Mouse (Mus musculus) cortical plate, adult 2 months (tissue): ENCODE measurements at regions not wholly inside any gene's neighbourhood (a gene's known extent, or its start where the extent isn't known, plus 50 kb on each side); places are given as distances from the start of the nearest gene placed in this dataset.

Experiments used
- CTCF ChIP-seq: fragments of 200-500 bp; IDR thresholded peaks from 2 replicates; pipeline ENCODE4 v1.5.1; 2011; ENCODE audit warnings: mild to moderate bottlenecking, control low read depth, low read length; ENCODE audit not compliant: insufficient read depth; ENCODE audit errors: extremely low read depth
- POLR2A ChIP-seq: fragments of 200-500 bp; IDR thresholded peaks from 2 replicates; pipeline ENCODE4 v1.6.1; 2011; ENCODE audit warnings: mild to moderate bottlenecking, low read length, control low read depth; ENCODE audit not compliant: insufficient read depth; ENCODE audit errors: extremely low read depth

- no peak for TF ChIP-seq CTCF
- TF ChIP-seq POLR2A = no peak
Measured at GRCm38 (mm10) chr2:116954896-116955295, 76.4 kb downstream of the Tmco5 start.
